Mouse (Mus musculus) midbrain, embryonic 12.5 days (tissue): ENCODE data around the gene Gm28845. TPM values are rescaled to one million over a fixed set of nuclear protein-coding genes. Genes with fewer than 3 reads are reported as not detected.
"Not testable (repeated sequence)": the region's sequence is repeated elsewhere in the genome, so short reads cannot be mapped to it uniquely, and the experiment has no call there.

Experiments used
- ATAC-seq: fragments of 200-750 bp; cut with Nextera tagmentation; 2 replicates; pipeline ENCODE4 v1.8.0; 2017; ENCODE audit warnings: low read depth, moderate TSS enrichment, moderate library complexity; ENCODE audit not compliant: low FRiP score
- H3K27ac ChIP-seq: fragments of 300-500 bp; sonication (generic); replicated peaks from 2 replicates; pipeline ENCODE4 v1.5.1; 2016; ENCODE audit warnings: mild to moderate bottlenecking
- H3K27me3 ChIP-seq: fragments of 300-500 bp; sonication (generic); 2 replicates; pipeline ENCODE4 v1.6.1; 2016; ENCODE audit warnings: mild to moderate bottlenecking
- H3K36me3 ChIP-seq: fragments of 300-500 bp; sonication (generic); 2 replicates; pipeline ENCODE4 v1.6.1; 2016
- H3K4me1 ChIP-seq: fragments of 300-500 bp; sonication (generic); 2 replicates; pipeline ENCODE4 v1.6.1; 2016
- H3K4me2 ChIP-seq: fragments of 300-500 bp; sonication (generic); replicated peaks from 2 replicates; pipeline ENCODE4 v1.6.1; 2016; ENCODE audit warnings: mild to moderate bottlenecking, moderate library complexity
- H3K4me3 ChIP-seq: fragments of 300-500 bp; sonication (generic); 2 replicates; pipeline ENCODE4 v1.5.1; 2016; ENCODE audit warnings: mild to moderate bottlenecking
- H3K9ac ChIP-seq: fragments of 300-500 bp; sonication (generic); replicated peaks from 2 replicates; pipeline ENCODE4 v1.6.1; 2016; ENCODE audit warnings: mild to moderate bottlenecking, moderate library complexity
- H3K9me3 ChIP-seq: fragments of 300-500 bp; sonication (generic); 2 replicates; pipeline ENCODE4 v1.6.1; 2016; ENCODE audit warnings: mild to moderate bottlenecking
- WGBS: fragments of 180-500 bp; shearing (Covaris S2); methylation state at CpG from one replicate; pipeline ENCODE4 v1.1.7; 2016; 5-methylcytosine and 5-hydroxymethylcytosine counted together
- polyA plus RNA-seq: library from polyadenylated mRNA; unstranded; fragments of >200 nt; fragmentation: Nextera tagmentation; extraction: Ambion mirVana; gene quantifications from 2 replicates; pipeline ENCODE4 v1.2.1, GENCODE M21; 2016

Gene Gm28845
- polyA plus RNA-seq, 1 experiment from 2014 or later, result not detected

DNA sequence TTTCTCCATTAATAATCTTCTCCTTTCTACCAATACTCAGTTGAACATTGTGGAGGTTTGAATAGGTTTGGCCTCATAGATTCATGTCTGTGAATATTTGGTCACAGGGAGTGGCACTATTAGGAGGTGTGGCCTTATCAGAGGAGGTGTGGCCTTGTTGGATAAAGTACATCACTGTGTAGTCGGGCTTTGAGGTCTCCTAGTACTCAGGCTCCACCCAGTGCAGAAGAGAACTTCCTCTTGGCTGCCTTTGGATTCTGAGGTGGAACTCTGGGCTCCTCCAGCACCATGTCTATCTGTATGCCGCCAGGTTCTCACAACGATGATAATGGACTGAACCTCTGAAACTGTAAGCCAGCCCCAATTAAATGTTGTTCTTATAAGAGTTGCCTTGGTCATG, 22.4 kb downstream of the Gm28845 start:
- H3K4me1 ChIP-seq, result no peaks in the 10 kb centered on the region
- H3K27ac ChIP-seq, result no peak overlapping the region
- no peak overlapping the region for H3K4me3 ChIP-seq
- no peaks in the 10 kb centered on the region for H3K36me3 ChIP-seq
- no peaks in the 10 kb centered on the region for H3K27me3 ChIP-seq
- H3K9me3 ChIP-seq, result no peaks in the 10 kb centered on the region
- no peak for ATAC-seq
- no peak overlapping the region for H3K4me2 ChIP-seq
- WGBS, result 88% methylated on average over 3 of the region's 3 CpGs
- H3K9ac ChIP-seq, result no peak overlapping the region

DNA sequence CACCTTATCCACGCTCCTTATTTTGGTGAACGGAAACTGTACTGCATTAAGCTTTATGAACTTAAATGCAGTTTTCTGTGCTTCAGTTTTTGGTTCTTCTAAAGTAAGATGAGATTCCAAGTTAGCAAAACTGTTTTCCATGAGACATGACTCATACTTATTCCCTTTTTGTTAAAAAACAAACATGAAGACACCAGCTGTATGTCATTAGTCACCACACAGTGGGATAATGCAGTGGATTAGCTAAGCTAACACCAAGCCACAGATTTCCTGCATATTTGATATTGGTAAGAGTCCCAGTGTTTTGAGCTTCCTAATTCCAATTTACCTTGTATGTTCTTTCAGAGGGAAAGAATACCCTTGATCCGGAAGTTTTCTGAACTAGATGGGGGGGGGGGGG, 27.8 kb downstream of the Gm28845 start:
- H3K9ac ChIP-seq, result no peak overlapping the region
- no peaks in the 10 kb centered on the region for H3K27me3 ChIP-seq
- no peaks in the 10 kb centered on the region for H3K4me1 ChIP-seq
- no peak overlapping the region for H3K4me2 ChIP-seq
- no peaks in the 10 kb centered on the region for H3K9me3 ChIP-seq
- ATAC-seq, result no peak
- H3K4me3 ChIP-seq, result no peak overlapping the region
- H3K36me3 ChIP-seq, result no peaks in the 10 kb centered on the region
- WGBS, result 88% methylated on average over 3 of the region's 3 CpGs
- H3K27ac ChIP-seq, result no peak overlapping the region

- Histone ChIP-seq H3K4me1 (no peaks in the 10 kb centered on the region), H3K27me3 (no peaks in the 10 kb centered on the region), H3K36me3 (no peaks in the 10 kb centered on the region), H3K9ac (no peak overlapping the region), H3K4me2 (no peak overlapping the region), H3K27ac (no peak overlapping the region), H3K9me3 (no peaks in the 10 kb centered on the region), H3K4me3 (no peak overlapping the region)
- no peak for ATAC-seq
- 84% methylated on average over 2 of the region's 2 CpGs for WGBS
Observed at GRCm38 (mm10) chr1:65090370-65090769, 29.0 kb downstream of the Gm28845 start.

- no peak overlapping the region for H3K4me2 ChIP-seq
- no peak overlapping the region for H3K9ac ChIP-seq
- no peaks in the 10 kb centered on the region for H3K4me1 ChIP-seq
- H3K36me3 ChIP-seq, result no peaks in the 10 kb centered on the region
- no peak overlapping the region for H3K4me3 ChIP-seq
- H3K27me3 ChIP-seq, result no peaks in the 10 kb centered on the region
- no peak for ATAC-seq
- no peak overlapping the region for H3K27ac ChIP-seq
- 83% methylated on average over 6 of the region's 6 CpGs for WGBS
- H3K9me3 ChIP-seq, result no peaks in the 10 kb centered on the region
Observed at GRCm38 (mm10) chr1:65088567-65089356, 30.6 kb downstream of the Gm28845 start.

- Histone ChIP-seq H3K9ac (no peak within 1 kb of the TSS), H3K4me3 (no peak within 1 kb of the TSS), H3K27ac (no peak within 1 kb of the TSS), H3K27me3 (no peaks in the 10 kb centered on the region), H3K4me1 (0 out of 2 replicates have a peak, but pooled peaks cover 2% of the 10 kb centered on the region), H3K4me2 (no peak within 1 kb of the TSS), H3K9me3 (no peaks in the 10 kb centered on the region), H3K36me3 (no peaks in the 10 kb centered on the region)
- ATAC-seq, result no peak
- WGBS, result 24% methylated on average over 7 of the region's 7 CpGs
Observed at GRCm38 (mm10) chr1:65082188-65082587, 37.2 kb downstream of the Gm28845 start, which contains the start of gene Crygb. Gene Crygb (minus strand): TSS chr1:65082288.

- Histone ChIP-seq H3K9me3 (no peaks in the 10 kb centered on the region), H3K27me3 (no peaks in the 10 kb centered on the region), H3K4me2 (no peak overlapping the region), H3K4me1 (no peaks in the 10 kb centered on the region), H3K4me3 (no peak overlapping the region), H3K9ac (no peak overlapping the region), H3K36me3 (no peaks in the 10 kb centered on the region), H3K27ac (no peak overlapping the region)
- ATAC-seq, result no peak
- WGBS, result 25% methylated on average over 5 of the region's 5 CpGs
Observed at GRCm38 (mm10) chr1:65075607-65076006, 43.8 kb downstream of the Gm28845 start.

DNA sequence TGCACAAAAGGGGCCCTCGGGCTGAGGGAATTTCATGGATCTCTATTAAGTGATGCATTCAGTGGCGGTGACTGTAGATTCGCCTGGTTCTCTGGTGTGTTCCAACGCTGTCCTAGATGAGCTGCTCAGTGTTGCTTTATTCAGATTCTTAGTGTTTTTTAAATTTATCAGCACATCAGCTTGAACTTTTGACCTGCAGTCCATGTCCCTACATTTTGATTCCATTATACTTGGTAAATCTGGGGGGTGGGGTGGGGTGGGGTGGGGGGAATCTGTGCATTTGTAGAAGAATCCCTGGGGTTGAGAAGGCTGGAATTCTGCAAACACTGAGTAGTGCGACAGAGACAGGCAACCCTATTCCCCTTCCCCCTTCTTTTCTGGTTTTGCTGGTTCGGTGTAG, 45.8 kb downstream of the Gm28845 start, which contains the start of gene Crygc:
Gene Crygc (minus strand): TSS at position 101 of the 400 bp plus-strand sequence.
- ATAC-seq, result no peak
- H3K4me3 ChIP-seq, result no peak within 1 kb of the TSS
- no peaks in the 10 kb centered on the region for H3K9me3 ChIP-seq
- H3K9ac ChIP-seq, result no peak within 1 kb of the TSS
- H3K36me3 ChIP-seq, result no peaks in the 10 kb centered on the region
- WGBS, result 57% methylated on average over 6 of the region's 6 CpGs
- no peaks in the 10 kb centered on the region for H3K4me1 ChIP-seq
- no peaks in the 10 kb centered on the region for H3K27me3 ChIP-seq
- no peak within 1 kb of the TSS for H3K4me2 ChIP-seq
- no peak within 1 kb of the TSS for H3K27ac ChIP-seq

DNA sequence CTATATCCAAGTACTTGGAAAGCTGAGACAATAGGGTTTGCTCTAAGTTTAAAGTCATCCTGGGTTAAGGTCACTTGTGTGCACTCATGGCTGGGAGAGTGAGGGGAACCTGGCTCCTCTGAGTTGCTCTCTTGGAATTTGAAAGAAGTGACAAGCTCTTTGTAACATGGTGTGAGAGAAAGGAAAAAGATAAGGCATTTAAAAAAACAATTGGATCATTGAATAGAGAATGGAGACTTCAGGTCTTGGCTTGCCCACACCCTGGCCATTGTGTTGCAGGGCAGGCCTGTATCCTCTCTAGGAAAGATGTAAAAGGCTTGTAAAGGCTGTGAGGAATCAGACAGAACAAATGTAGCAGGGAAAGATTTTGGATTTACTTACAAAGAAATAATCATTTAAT, 51.5 kb downstream of the Gm28845 start:
- no peak overlapping the region for H3K27ac ChIP-seq
- no peak overlapping the region for H3K4me3 ChIP-seq
- H3K9ac ChIP-seq, result no peak overlapping the region
- no peak overlapping the region for H3K4me2 ChIP-seq
- no peaks in the 10 kb centered on the region for H3K4me1 ChIP-seq
- H3K27me3 ChIP-seq, result no peaks in the 10 kb centered on the region
- H3K9me3 ChIP-seq, result no peaks in the 10 kb centered on the region
- no peaks in the 10 kb centered on the region for H3K36me3 ChIP-seq
- ATAC-seq, result no peak

- no peaks in the 10 kb centered on the region for H3K4me1 ChIP-seq
- H3K36me3 ChIP-seq, result no peaks in the 10 kb centered on the region
- WGBS, result 86% methylated on average over 15 of the region's 15 CpGs
- H3K27me3 ChIP-seq, result no peaks in the 10 kb centered on the region
- H3K4me3 ChIP-seq, result no peak overlapping the region
- H3K4me2 ChIP-seq, result no peak overlapping the region
- no peaks in the 10 kb centered on the region for H3K9me3 ChIP-seq
- no peak overlapping the region for H3K27ac ChIP-seq
- no peak for ATAC-seq
- H3K9ac ChIP-seq, result no peak overlapping the region
Observed at GRCm38 (mm10) chr1:65064201-65064600, 55.2 kb downstream of the Gm28845 start.

DNA sequence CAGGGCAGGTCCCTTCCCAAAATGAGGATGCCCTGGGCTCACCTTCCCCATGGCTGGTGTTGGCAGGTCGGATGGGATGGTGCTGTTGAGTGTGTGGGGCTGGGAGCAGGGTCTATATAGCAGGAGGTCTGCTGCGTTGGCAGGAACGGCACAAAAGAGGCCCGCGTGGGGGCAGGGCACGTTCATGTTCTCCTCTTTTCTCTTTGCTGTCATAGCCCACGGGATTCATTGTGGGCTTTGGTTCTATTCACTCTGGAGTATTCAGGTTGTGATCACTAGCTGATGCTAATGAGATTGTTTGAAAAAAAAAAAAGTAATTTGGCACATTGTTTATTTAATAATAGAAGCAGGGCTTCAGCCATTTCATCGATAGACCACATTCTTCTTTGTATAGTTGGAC, 56.0 kb downstream of the Gm28845 start, which contains the start of gene Crygd:
Gene Crygd (minus strand): TSS at position 101 of the 400 bp plus-strand sequence.
- H3K27ac ChIP-seq, result no peak within 1 kb of the TSS
- no peaks in the 10 kb centered on the region for H3K27me3 ChIP-seq
- WGBS, result 75% methylated on average over 8 of the region's 8 CpGs
- H3K9me3 ChIP-seq, result no peaks in the 10 kb centered on the region
- no peak within 1 kb of the TSS for H3K9ac ChIP-seq
- H3K4me1 ChIP-seq, result no peaks in the 10 kb centered on the region
- ATAC-seq, result no peak
- no peaks in the 10 kb centered on the region for H3K36me3 ChIP-seq
- H3K4me3 ChIP-seq, result no peak within 1 kb of the TSS
- no peak within 1 kb of the TSS for H3K4me2 ChIP-seq

- 37% methylated on average over 2 of the region's 2 CpGs for WGBS
- no peak overlapping the region for H3K4me2 ChIP-seq
- no peaks in the 10 kb centered on the region for H3K27me3 ChIP-seq
- 0 out of 2 replicates have a peak, but pooled peaks cover 3% of the 10 kb centered on the region for H3K4me1 ChIP-seq
- ATAC-seq, result no peak
- H3K36me3 ChIP-seq, result no peaks in the 10 kb centered on the region
- H3K4me3 ChIP-seq, result no peak overlapping the region
- no peak overlapping the region for H3K9ac ChIP-seq
- no peak overlapping the region for H3K27ac ChIP-seq
- H3K9me3 ChIP-seq, result no peaks in the 10 kb centered on the region
Observed at GRCm38 (mm10) chr1:65052140-65052539, 67.2 kb downstream of the Gm28845 start.

DNA sequence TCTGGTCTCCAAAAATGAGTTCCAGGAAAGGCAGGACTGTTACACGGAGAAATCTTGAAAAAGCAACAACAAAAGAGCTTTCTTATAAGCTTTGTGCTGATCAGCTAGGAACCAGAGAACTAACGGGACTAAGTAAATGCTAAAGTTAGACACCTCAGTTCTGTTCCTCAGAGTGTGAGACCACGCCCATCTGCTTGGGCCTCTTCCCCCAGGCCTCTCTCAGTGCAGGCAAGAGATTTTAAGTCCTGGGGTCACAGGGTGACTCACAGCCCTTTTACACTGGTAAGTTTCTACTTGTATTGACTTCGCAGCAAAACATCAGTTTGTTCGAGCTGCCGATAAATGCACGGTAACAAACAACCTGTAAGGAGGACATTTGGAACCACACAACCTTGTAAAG, 67.7 kb downstream of the Gm28845 start:
- ATAC-seq, result no peak
- 0 out of 2 replicates have a peak, but pooled peaks cover 3% of the 10 kb centered on the region for H3K4me1 ChIP-seq
- H3K36me3 ChIP-seq, result no peaks in the 10 kb centered on the region
- H3K4me3 ChIP-seq, result no peak overlapping the region
- no peak overlapping the region for H3K4me2 ChIP-seq
- no peak overlapping the region for H3K9ac ChIP-seq
- no peaks in the 10 kb centered on the region for H3K27me3 ChIP-seq
- no peaks in the 10 kb centered on the region for H3K9me3 ChIP-seq
- no peak overlapping the region for H3K27ac ChIP-seq
- WGBS, result 67% methylated on average over 7 of the region's 7 CpGs

- not testable (repeated sequence) for H3K9ac ChIP-seq, H3K4me3 ChIP-seq, ATAC-seq, H3K27ac ChIP-seq, H3K36me3 ChIP-seq, H3K9me3 ChIP-seq, H3K27me3 ChIP-seq, H3K4me2 ChIP-seq, H3K4me1 ChIP-seq
- WGBS, result 43% methylated on average over 8 of the region's 12 CpGs
Observed at GRCm38 (mm10) chr1:65050952-65051351, 68.4 kb downstream of the Gm28845 start, which contains the start of gene Cryge. Gene Cryge (minus strand): TSS chr1:65051149.
